Mouse (Mus musculus): ENCODE measurements around the gene Ccdc47. TPM values are rescaled to one million over a fixed set of nuclear protein-coding genes. Genes with fewer than 3 reads are reported as not detected.

Ccdc47 gene
- 2.1 and 3.0 TPM in 2 replicates for polyA plus RNA-seq (2012)

GRCm38 (mm10) chr11:106215927-106216729 is at the start of gene Ccdc47:
Gene Ccdc47, minus strand, starts transcription at chr11:106216344.
- TF ChIP-seq GATA1 (IDR thresholded peaks at IDR 0.05; ENCODE audit: low read length) = no peak

- TF ChIP-seq GATA1 (IDR thresholded peaks at IDR 0.05; ENCODE audit: low read length) = no peak
These were observed 49.4 kb upstream of the Ccdc47 start for GRCm38 (mm10) chr11:106265570-106265969.

GRCm38 (mm10) chr11:106264988-106265387 is 48.8 kb upstream of the Ccdc47 start:
- no peak for TF ChIP-seq GATA1 (IDR thresholded peaks at IDR 0.05; ENCODE audit: low read length)

GRCm38 (mm10) chr11:106263963-106264362 is 47.8 kb upstream of the Ccdc47 start:
- no peak for TF ChIP-seq GATA1 (IDR thresholded peaks at IDR 0.05; ENCODE audit: low read length)

GRCm38 (mm10) chr11:106260826-106261450 is 44.8 kb upstream of the Ccdc47 start:
- no peak for TF ChIP-seq GATA1 (IDR thresholded peaks at IDR 0.05; ENCODE audit: low read length)

- TF ChIP-seq GATA1 (IDR thresholded peaks at IDR 0.05; ENCODE audit: low read length) = no peak
These were observed 40.6 kb upstream of the Ccdc47 start for GRCm38 (mm10) chr11:106256775-106257174.

- TF ChIP-seq GATA1 (IDR thresholded peaks at IDR 0.05; ENCODE audit: low read length) = no peak
These were observed 39.7 kb upstream of the Ccdc47 start, which contains the start of the genes Ftsj3 and Psmc5 for GRCm38 (mm10) chr11:106255685-106256451. Gene Ftsj3, minus strand, starts transcription at chr11:106256079. Gene Psmc5, plus strand, starts transcription at chr11:106256154.

- TF ChIP-seq GATA1 (IDR thresholded peaks at IDR 0.05; ENCODE audit: low read length) = no peak
These were observed 39.0 kb upstream of the Ccdc47 start for GRCm38 (mm10) chr11:106255174-106255573.

GRCm38 (mm10) chr11:106254767-106255166 is 38.6 kb upstream of the Ccdc47 start:
- no peak for TF ChIP-seq GATA1 (IDR thresholded peaks at IDR 0.05; ENCODE audit: low read length)

GRCm38 (mm10) chr11:106249326-106249725 is 33.2 kb upstream of the Ccdc47 start:
- no peak for TF ChIP-seq GATA1 (IDR thresholded peaks at IDR 0.05; ENCODE audit: low read length)

GRCm38 (mm10) chr11:106246834-106247233 is 30.7 kb upstream of the Ccdc47 start:
- TF ChIP-seq GATA1 (IDR thresholded peaks at IDR 0.05; ENCODE audit: low read length) = no peak

GRCm38 (mm10) chr11:106220603-106221002 is 4.5 kb upstream of the Ccdc47 start:
- TF ChIP-seq GATA1 (IDR thresholded peaks at IDR 0.05; ENCODE audit: low read length) = no peak

- TF ChIP-seq GATA1 (IDR thresholded peaks at IDR 0.05; ENCODE audit: low read length) = no peak
These were observed 766 bp upstream of the Ccdc47 start, which contains the start of gene Ddx42 for GRCm38 (mm10) chr11:106216730-106217490. Gene Ddx42, plus strand, starts transcription at chr11:106216926.

- TF ChIP-seq GATA1 (IDR thresholded peaks at IDR 0.05; ENCODE audit: low read length) = no peak
These were observed 689 bp downstream of the Ccdc47 start for GRCm38 (mm10) chr11:106215450-106215859.

- TF ChIP-seq GATA1 (IDR thresholded peaks at IDR 0.05; ENCODE audit: low read length) = no peak
These were observed 1.3 kb downstream of the Ccdc47 start for GRCm38 (mm10) chr11:106214856-106215255.

All from G1E-ER4 (cell line).